Mouse (Mus musculus): ENCODE measurements around the gene Haus7.

Gene Haus7

DNA sequence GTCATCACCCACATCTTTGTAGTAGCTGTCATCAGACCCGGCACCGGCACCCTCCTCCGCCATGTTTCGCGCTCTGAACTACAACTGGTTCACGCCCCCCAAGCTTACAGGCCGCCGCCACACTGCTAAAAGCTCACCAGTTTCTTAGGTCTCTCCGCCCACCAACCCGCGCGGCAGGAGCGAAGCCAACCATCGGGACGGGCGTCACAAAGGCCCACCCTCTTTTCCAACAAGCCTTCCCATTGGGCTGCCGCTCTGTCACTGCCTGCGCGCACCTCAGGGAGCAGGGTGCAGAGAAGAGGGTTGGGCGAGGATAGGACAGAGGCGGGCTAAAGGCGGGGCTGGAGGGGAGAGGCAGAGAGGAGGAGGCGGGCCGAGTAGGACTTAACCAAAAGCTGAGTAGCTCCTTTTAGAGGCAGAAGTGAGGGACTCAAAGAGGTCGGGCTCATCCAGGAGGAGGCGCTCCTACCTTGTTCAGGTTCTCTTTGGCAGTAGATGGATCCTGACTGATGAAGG is at the start of gene Haus7:
Gene Haus7, minus strand, starts transcription at position 168 of the 516 bp plus-strand sequence.
- DNase-seq, result peak; percentile 92 to 95

DNA sequence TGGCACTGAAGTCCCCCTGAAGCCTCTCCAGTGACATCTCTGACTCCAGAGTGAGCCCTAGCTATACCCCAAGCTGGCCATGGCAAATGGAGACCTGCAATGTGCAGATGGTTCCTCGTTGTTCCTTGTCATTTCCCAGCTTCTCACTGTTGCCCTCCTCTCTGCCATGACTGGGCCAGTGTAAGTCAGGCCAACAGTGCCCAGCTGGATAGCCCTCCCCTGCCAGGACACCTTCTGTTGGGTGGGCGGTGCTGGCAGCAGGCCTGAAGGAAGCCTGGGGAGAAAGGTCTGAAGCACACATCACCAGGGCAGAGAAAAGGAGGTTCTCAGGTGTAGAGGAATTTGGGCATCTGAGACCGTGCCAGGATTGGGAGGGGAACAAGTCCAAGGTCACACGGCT is 47.7 kb upstream of the Haus7 start:
- no peak for DNase-seq

DNA sequence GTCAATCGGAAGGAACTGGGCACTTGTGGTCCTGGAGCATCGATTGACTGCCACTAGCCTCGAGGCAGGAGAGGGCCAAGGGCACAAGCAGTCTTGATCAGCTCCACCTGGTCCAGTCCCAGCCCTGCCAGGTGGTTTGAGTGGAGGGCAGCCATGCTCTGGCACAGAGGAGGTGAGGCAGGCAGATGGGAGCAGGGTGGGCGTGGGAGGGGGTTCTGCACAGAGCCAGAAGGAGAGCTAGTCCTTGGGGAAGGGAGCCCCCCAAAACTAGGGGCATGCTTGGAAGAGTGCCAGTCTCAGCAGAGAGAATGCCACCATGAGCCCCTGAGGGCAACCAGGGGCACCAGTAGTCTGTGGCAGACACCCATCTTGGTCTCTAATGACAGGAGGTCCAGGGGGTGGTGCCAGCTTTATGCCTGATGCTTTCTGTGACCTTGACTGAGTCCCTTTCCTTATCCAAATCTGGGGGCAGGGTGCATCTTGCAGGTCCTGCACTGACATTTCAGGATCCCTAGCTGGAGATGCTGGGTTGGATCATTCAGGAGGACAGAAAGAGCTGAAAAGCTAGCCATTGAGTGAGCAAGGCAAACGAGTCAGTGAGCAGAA is 46.4 kb upstream of the Haus7 start:
- DNase-seq, result no peak

DNA sequence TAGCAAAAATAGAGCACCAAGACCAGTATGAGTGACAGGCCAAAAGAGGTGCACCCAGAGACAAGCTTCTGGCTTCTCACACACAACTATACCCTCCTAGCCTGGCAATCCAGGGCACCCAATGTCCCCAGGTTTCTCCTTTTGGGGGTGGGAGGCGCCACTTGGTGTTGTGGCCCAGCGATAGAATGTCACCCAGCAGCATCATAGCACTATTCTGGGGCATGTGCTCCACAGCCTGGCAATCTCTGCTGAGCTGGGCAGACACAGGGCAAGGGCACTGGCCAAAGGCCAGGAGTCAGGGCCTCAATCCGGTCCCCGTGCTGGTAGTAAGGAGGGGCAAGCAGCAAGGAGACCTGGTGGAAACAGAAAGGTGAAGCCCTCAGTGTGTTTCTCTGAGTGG is 37.9 kb upstream of the Haus7 start:
- no peak for DNase-seq

DNA sequence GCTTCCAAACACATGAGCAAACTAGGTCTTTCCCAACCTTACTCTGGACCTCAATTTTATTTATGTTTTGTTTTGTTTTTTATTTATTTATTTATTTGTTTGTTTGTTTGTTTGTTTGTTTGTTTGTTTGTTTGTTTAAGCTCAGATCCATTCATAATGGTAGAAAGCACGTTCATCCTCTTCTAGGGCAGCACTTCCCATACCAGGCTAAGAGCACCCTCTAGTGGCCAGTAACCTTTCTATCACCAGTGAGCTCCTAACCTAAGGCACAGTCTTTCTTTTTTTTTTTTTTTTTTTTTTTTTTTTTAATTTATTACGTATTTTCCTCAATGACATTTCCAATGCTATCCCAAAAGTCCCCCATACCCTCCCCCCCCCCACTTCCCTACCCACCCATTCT is 34.7 kb upstream of the Haus7 start:
- DNase-seq, result peak; percentile 59 to 69

DNA sequence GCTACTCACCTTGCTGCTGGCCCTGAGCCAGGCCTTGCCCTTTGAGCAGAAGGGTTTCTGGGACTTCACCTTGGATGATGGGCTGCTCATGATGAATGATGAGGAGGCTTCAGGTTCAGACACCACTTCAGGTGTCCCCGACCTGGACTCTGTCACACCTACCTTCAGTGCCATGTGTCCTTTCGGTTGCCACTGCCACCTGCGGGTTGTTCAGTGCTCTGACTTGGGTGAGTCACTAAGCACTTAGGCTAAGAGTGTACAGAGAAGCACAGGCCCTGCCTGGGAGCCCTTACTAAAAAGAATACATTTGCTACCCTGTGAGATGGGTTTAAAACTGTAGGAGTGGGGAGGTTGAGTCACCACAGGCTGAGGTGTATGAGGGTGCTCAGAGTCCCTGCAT is 32.0 kb upstream of the Haus7 start:
- DNase-seq, result no peak

DNA sequence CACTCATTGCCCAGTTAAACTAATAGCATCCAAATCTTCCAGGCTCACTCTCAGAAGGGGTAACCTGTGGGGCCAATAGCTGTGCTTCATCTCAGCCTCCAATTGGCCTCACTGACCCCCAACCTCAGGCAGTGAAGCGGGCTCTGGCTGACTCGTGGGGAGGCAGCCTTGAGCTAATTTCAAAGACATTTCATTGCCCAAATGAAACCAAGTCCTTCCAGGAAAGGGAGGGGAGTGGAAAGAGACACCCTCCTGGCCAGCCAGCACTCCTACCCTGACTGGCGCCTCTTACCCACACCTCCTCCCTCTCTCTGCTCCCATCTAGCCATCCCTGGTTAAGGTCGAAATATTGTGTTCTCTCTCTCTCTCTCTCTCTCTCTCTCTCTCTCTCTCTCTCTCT is 31.3 kb upstream of the Haus7 start:
- DNase-seq, result no peak

DNA sequence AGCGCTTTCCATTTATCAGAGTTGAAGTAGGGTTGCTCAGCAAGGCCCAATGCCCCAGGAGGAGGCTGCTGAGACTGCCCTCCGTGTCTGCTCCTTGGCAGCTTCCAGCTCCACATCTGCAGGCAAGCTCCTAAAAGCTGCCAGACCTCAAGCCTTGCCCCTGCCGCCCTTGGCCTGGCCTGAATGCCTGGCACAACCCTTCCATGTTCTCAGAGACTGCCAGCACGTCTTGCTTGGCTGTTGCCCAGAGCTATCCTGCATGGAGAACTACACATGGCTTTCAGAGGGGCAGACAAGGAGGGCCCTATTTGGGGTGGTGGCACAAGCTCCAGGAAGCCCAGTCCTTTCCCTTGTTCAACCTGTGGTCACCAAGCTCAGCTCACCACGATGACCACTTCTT is 28.1 kb upstream of the Haus7 start:
- no peak for DNase-seq

DNA sequence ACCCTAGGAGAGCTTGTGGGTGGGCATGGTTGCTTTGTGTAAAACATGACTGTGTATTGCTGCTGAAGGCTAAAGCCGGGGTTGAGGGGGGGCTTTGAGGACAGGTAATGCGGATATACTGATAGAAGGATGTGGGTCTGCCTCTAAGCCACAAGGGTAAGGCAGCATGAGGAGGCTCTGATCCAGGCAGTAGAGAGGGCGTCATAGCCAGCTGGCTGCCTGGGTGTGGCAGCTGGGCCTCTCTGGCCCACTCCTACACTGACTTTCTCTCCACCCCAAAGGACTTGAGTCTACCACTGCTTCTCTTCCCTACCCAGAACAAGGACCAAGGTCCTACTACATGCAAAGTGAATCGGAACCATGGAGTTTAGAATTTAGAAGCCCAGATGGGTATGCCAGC is 26.0 kb upstream of the Haus7 start:
- no peak for DNase-seq

DNA sequence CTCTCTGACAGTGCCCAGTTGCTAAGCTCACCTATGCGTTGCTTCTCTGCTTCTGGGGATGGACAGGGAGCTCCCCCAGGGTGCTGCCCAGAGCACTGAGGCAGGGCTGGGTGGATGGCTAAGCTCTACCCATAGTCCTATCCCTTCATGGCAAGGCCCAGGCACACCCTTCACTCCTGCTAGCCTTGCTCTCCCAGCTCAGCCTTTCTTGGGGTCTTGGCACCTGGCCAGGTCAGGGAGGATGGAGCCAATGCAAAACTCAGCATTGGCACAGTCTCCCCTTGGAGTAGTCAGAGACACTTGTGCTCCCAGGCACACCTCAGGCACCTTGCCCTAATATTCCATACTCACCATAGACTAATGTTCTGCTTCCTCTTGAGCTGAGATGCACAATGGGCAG is 25.2 kb upstream of the Haus7 start:
- DNase-seq, result no peak

DNA sequence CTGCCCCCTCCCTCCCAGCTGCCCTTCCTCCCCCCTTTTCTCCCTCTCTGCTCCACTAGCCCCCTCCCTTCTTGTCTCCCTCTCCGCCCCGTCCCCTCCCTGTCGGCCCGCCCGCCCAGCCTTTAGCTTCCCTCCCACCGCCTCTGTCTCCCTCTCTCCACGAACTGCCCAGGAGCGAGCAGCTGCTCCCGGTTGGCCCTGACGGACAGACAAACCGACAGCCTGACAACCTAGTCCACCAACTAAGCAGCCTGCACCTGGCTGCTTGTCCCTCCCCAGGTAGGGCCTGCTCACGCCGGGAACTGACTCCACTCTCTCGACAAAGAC is 24.6 kb upstream of the Haus7 start, which contains the start of gene Bgn:
Gene Bgn, plus strand, starts transcription at position 119 of the 327 bp plus-strand sequence.
- no peak for DNase-seq

DNA sequence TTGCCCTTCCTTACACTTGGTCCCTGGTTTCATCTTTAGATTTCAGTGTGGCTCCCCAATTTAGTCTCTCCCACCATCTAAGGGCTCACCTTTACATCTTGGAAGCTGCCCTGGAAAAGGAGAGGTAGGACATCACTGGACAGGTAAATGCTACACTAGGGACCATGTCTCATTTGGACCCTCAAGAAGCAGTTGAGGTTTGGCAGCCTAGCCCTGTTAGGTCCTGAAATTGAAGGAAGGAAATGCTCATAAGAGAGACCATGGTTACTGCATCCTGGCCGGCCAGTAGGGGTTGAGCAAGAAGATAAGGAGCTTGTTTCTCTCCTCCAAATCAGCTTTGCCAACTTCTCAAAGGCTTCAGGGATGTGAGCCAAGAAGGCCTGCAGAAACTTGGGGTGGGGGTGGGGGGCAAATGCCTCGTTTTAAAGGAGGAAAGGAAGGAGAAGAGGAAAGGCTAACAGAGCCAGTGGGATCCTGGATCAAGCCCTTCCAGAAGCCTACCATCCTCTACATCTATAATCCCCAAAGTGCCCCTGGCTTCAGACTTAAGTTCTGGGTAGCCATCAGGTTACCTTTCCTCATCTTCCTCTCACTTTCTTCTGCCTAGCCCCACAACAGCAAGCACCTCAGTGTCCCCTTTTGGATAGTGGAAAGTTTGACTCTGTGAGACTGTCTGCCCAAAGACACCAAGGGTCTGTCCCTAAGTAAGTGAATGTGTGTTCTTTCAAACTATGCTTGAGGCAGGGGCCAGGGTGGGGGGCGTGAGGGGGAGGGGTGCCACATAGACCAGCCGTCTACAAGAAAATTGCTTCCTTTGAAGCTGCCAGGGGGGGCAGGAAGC is 24.0 kb upstream of the Haus7 start:
- no peak for DNase-seq

DNA sequence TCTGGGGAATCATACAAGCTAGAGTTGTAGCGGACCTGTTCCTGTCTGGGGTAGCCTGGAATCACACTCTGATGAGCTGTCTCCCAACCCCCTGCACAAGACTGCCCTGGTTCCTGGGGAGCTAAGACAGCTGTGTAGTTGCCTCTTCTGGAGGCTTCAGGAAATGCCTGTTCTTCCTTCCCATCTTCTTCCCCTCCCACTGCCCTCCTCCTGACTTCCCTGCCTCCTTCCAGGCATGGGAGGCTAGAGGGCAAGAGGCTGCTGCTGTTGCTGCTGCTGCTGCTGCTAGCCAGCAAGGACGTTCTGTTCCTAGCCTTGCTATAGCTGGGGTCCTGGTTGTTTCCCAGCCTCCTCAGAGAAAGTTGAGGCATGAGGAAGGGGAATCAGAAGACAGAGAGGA is 21.5 kb upstream of the Haus7 start:
- peak; percentile 11 to 47 for DNase-seq

DNA sequence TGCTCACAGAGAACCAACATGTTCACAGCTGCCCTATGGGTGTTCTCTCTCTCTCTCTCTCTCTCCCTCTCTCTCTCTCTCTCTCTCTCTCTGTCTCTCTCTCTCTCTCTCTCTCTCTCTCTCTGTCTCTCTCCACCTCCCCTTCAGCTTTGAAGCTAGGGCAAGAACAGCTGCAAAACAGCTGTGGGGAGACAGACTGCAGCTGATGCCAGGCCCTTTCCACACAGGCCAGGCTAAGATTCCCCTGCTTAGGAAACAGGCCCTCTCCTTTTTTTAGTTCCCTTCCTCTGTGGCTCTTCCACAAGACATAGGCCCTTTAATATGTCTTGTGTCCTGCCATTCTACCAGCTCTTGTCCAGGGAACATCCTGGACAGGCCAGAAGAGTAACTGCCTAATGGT is 20.8 kb upstream of the Haus7 start:
- DNase-seq, result no peak

DNA sequence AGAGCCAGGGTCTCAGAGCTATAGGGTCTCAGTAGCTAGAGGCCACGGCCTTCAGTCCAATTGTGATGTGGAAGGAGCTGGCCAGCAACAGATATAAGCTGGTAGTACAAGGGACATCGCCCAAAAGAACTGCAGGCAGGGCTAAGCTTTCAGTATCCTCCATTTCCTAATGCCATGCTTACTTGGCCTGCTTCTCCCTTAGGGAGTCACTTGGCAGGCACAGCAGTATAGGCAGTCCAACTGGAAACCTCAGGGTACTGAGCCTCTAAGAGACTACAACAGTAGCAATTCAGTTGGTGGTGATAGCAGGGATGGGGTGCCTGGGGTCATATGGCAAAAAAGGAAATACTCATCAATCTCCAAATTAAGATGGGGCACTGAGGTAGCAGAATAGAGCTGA is 18.7 kb upstream of the Haus7 start:
- DNase-seq, result no peak

DNA sequence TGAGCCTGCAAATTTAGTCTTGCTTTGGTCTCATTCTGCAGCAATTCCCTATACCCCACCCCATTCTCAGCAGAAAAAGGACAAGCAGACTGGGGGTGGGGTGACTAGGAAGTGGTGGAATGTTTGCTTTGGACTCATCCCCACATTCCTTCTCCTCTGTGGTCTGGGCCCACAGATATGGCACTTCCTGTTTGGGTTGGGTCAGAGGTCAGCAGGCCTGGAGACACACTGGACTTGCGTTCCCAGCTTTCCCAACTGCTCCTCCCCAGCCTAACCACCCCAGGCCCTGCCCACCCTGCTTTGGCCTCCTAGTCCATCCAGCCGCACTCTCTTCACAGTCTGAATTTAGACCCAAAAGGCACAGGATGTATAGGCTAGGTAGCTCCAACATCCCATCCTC is 17.8 kb upstream of the Haus7 start:
- peak; percentile 46 to 70 for DNase-seq

DNA sequence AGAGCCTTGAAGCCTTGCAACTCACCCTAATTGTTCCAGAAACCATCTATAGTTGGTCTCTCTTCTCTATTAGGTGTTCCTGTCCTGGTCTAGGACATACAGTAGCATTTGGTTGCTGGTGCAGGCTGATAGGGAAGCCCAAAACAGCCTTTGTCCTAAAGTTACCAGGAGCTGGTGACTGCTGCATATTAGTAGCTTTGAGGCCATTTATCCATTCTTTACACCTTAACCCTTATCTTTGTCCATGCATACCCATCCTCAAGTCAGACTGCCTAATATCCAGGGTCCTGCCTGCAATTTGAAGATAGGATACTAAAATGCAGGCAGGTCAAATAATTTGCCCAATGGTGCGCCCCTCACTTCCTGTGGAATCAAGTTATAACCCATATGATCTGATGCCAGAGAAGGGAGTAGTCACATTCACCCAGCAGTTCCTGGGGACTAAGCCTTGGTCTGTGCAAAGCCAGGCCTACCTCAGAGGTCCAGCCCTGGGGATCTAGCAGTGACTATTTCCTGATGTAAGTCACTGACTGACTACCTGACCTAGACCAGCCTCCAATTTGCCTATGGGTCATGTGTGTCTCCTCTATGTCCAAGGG is 16.9 kb upstream of the Haus7 start:
- no peak for DNase-seq

DNA sequence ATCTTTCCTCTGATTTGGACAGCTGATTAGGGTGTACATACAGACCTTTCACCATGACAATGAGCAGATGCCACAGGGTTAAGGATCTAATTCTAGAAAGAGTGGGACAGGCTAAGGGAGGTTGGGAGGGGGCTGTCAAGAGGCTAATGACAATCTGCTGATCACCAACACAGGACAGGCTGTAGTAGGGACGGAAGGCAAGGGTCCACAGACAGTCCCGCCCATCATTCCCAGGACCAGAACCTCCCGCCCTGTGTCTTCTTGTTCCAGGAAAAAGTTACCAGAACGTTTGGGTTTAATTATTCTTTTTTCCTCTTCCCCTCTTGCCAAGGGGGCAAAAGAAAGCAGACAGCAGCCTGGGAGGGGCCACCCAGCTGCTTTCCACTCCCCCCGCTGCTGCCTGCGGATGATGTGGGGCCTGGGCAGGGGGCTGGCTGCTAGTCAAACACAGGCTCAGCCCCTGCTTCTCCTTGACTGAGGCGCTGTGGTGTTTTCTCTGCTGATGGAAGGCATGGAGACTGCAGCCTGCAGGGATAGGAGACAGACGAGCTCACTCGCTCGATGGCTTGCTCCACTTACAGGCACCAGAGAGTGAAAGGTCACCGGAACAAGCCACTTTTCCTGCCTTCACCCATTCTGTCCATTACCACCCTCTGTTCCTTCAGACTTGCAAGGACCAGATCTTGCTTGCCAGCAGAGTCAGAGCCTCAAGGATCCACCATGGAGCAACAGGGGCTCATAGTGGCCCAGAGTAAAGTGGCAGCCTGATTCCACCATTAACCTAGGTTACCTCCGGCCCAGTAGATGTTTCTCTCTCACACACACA is 15.7 kb upstream of the Haus7 start:
- no peak for DNase-seq

DNA sequence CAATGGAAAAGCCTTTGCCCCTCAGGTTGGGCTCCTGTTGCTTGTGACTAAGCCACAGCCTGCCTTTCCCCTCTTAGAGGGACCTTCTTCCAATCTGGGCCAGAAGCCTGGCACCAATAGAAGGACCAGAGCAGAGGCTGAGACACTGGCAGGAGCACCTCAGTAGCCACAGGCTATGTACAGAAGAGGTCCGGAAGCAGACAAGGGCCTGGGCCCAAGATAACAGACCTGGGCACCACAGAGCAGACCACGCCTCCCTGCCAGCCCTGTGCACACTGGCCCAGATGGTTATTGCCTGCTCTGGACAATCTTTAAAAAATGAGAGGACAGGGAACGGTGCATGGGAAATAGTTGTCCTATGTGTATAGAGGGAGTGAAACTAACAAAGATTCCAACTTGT is 12.9 kb upstream of the Haus7 start:
- DNase-seq, result no peak

DNA sequence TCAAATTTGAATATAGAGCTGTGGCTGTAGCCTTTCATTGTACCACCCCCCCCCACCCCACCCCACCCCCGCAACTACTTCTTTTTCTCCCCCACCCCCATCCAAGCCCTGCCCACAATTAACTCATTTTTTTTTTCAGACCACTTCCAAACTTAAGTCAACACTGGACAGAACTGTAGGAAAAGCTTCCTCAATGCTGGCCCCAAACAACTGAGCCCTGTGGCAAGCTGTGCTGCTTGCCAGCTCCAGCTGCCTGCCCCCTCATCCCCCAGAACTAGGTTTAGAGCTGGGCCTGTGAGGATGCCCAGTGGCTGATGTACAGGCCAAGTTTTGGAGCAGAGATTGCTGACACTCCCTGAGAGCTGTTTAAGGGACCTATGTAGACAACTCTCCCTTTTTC is 9.9 kb upstream of the Haus7 start:
- no peak for DNase-seq

DNA sequence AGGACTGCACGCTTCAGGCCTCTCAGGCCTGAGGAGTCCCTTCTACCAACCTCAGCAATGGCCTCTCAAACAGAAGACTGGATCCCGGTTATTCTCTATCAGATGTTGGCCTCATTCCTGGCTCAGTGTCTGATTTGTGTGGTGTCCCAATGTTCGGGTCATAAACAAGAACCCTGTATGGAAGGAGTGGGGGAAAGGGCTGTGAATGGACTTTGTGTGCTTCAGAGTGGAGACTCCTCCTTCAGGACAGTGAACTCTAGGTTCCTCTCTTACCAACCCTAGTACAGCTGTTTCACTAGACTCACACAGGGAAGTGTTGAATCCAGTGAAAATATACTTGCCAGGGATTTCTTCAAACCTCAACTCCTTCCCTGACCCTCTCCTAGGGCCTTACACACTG is 9.5 kb upstream of the Haus7 start:
- peak in 1 of 2 experiments; percentile 49 for DNase-seq

DNA sequence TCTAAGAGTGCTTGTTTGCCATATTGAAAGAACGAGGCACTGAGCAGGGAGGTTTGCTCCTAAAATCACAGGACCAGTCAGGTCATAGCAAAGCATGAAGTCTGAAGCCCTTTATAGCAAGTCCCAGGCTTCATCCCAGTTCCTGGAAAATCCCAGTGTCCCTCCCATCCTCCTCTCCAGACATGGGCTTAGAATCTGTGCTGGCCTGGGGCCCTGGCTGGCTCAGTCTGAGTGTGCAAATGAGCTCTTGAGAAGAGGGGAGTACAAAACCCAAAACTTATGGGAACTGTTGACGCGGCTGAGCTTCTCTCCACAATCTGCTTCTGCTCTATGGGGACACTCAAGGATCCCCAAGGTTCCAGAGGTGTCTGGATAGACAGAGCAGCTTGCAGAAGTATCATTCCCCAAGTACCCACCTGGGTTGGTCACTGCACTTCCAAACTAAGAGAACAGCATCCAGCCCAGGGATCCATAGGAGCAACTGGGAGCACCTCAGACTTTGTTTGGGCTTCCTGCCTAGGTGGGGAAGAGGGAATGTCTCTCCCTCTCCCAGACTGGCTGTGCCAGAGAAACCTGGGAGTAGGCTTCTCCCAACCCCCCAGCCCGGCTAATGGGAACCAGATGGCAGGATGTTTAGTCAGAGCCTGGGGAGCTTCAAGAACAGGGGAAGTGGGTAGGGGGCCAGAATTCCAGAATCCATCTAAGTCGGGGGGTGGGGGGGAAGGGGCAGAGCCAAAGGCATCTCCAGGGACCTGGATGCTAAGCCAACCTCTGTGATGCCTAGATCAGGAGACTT is 8.8 kb upstream of the Haus7 start:
- DNase-seq, result no peak

Measured in kidney, adult 8-10 months (tissue).